Mouse (Mus musculus): Measurements from ENCODE around the gene Pfkfb2.

Pfkfb2 gene

GRCm38 (mm10) chr1:130698601-130699000, 30.5 kb downstream of the Pfkfb2 start:
- WGBS = 91% methylated on average over 5 of the region's 5 CpGs

GRCm38 (mm10) chr1:130683905-130684304, 45.1 kb downstream of the Pfkfb2 start:
- 51% methylated on average over 1 of the region's 1 CpGs for WGBS

GRCm38 (mm10) chr1:130681656-130682413, 47.2 kb downstream of the Pfkfb2 start:
- 83% methylated on average over 6 of the region's 6 CpGs for WGBS

- 88% methylated on average over 2 of the region's 2 CpGs for WGBS
Observed at GRCm38 (mm10) chr1:130681075-130681474, 48.0 kb downstream of the Pfkfb2 start.

- WGBS = 94% methylated on average over 2 of the region's 2 CpGs
Observed at GRCm38 (mm10) chr1:130678551-130678950, 50.5 kb downstream of the Pfkfb2 start.

- 89% methylated on average over 5 of the region's 5 CpGs for WGBS
Observed at GRCm38 (mm10) chr1:130663576-130663975, 65.5 kb downstream of the Pfkfb2 start.

GRCm38 (mm10) chr1:130661454-130661853, 67.6 kb downstream of the Pfkfb2 start, which contains the start of gene C4bp:
TSS of gene C4bp (minus strand) at chr1:130661632.
- 85% methylated on average over 3 of the region's 3 CpGs for WGBS

- WGBS = 68% methylated on average over 5 of the region's 5 CpGs
Observed at GRCm38 (mm10) chr1:130659641-130660040, 69.4 kb downstream of the Pfkfb2 start.

- WGBS = 57% methylated on average over 4 of the region's 4 CpGs
Observed at GRCm38 (mm10) chr1:130644103-130644502, 85.0 kb downstream of the Pfkfb2 start.

Data from cerebral cortex, adult 2 months (tissue).